Mouse (Mus musculus) spleen, postnatal 4 days (tissue): ENCODE measurements around the gene Tigd2.

Source experiments
- DNase-seq, 2 experiments: peaks; one replicate each; pipeline ENCODE4 v3.0.0; 2022; ENCODE audit warnings: low spot score in 2 of 2

Tigd2 gene

GRCm38 (mm10) chr6:59255909-59256308 is 47.2 kb downstream of the Tigd2 start:
- DNase-seq, result no peak
